Mouse (Mus musculus): ENCODE measurements around the gene Peli2. TPM values are rescaled to one million over a fixed set of nuclear protein-coding genes. Genes with fewer than 3 reads are reported as not detected.

The Peli2 gene
- polyA plus RNA-seq, 1 experiment from 2014 or later = 8.0 TPM

DNA sequence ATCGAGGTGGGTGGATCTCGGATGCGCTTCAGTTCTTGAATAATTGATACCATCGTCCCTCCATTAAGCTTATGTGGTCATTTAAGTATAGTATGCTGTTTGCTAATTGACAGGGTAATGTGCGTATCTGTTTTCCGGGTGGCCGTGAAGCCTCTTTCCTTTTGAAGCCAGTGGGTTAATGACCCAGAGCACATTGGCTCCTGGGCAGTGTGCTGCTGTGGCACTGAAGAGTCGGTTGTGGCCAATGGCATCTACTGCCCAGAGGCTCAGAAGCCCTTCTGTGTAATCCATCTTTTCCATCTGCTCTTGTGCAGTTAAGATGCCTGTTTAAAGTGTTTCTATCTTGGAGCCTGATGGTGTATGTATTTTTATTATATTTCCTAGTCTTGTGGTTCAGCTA, 34.0 kb downstream of the Peli2 start:
- H3K9me3 ChIP-seq (ENCODE audit: control insufficient read depth, low read length) = no peaks in the 10 kb centered on the region
- H3K36me3 ChIP-seq (ENCODE audit: control insufficient read depth, insufficient read depth, low read length) = no peaks in the 10 kb centered on the region
- 67% methylated on average over 8 of the region's 8 CpGs for WGBS

GRCm38 (mm10) chr14:48155153-48155552, 34.5 kb downstream of the Peli2 start:
- Histone ChIP-seq H3K27me3 (replicated peaks; ENCODE audit: control insufficient read depth, insufficient read depth, low read length) (no peaks in the 10 kb centered on the region), H3K9me3 (ENCODE audit: control insufficient read depth, low read length) (no peaks in the 10 kb centered on the region), H3K4me2 (ENCODE audit: low read length) (no peak overlapping the region), H3K9ac (ENCODE audit: low read depth, low read length) (no peak overlapping the region), H3K4me1 (ENCODE audit: control insufficient read depth, insufficient read depth, low read depth, low read length) (peaks cover 2% of the 10 kb centered on the region; the same call in 1 of the 2 replicates), H3K4me3 (ENCODE audit: low read length) (no peak overlapping the region), H3K36me3 (ENCODE audit: control insufficient read depth, insufficient read depth, low read length) (no peaks in the 10 kb centered on the region), H3K27ac (ENCODE audit: low read depth, low read length) (no peak overlapping the region)
- 83% methylated on average over 13 of the region's 13 CpGs for WGBS
- no peak for ATAC-seq

More for the DNA sequence above, 34.0 kb downstream of the Peli2 start:
- Histone ChIP-seq H3K27me3 (replicated peaks; ENCODE audit: control insufficient read depth, insufficient read depth, low read length) (no peaks in the 10 kb centered on the region), H3K9ac (ENCODE audit: low read depth, low read length) (no peak overlapping the region), H3K4me2 (ENCODE audit: low read length) (no peak overlapping the region), H3K4me3 (ENCODE audit: low read length) (no peak overlapping the region), H3K4me1 (ENCODE audit: control insufficient read depth, insufficient read depth, low read depth, low read length) (peaks cover 2% of the 10 kb centered on the region; the same call in 1 of the 2 replicates), H3K27ac (ENCODE audit: low read depth, low read length) (no peak overlapping the region)
- ATAC-seq = no peak

GRCm38 (mm10) chr14:48157085-48157484, 36.5 kb downstream of the Peli2 start:
- Histone ChIP-seq H3K4me1 (ENCODE audit: control insufficient read depth, insufficient read depth, low read depth, low read length) (peaks cover 2% of the 10 kb centered on the region; the same call in 1 of the 2 replicates), H3K27ac (ENCODE audit: low read depth, low read length) (no peak overlapping the region), H3K9me3 (ENCODE audit: control insufficient read depth, low read length) (no peaks in the 10 kb centered on the region), H3K27me3 (replicated peaks; ENCODE audit: control insufficient read depth, insufficient read depth, low read length) (no peaks in the 10 kb centered on the region), H3K36me3 (ENCODE audit: control insufficient read depth, insufficient read depth, low read length) (no peaks in the 10 kb centered on the region), H3K9ac (ENCODE audit: low read depth, low read length) (no peak overlapping the region), H3K4me3 (ENCODE audit: low read length) (no peak overlapping the region), H3K4me2 (ENCODE audit: low read length) (no peak overlapping the region)
- no peak for ATAC-seq
- WGBS = 86% methylated on average over 3 of the region's 3 CpGs

DNA sequence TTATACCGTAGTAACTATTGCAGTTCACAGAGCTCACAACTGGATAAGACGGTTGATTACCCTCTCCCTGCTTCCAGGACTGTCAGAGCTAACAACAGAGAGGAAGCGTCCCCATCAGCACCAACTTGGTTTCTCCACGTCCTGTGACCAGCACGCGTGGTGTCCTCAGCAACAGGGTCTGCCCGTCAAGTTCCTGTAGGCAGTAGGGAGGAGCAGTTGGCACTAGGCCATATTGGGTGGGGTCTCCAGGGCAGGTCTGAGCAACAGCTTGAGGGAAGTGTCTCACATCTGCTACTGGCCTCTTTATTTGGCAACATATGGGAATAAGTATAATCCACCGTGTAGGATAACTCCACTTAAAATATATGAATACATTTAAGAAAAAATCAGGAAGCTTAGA, 37.2 kb downstream of the Peli2 start:
- no peak overlapping the region for H3K4me3 ChIP-seq (ENCODE audit: low read length)
- WGBS = 75% methylated on average over 8 of the region's 8 CpGs
- ATAC-seq = no peak

DNA sequence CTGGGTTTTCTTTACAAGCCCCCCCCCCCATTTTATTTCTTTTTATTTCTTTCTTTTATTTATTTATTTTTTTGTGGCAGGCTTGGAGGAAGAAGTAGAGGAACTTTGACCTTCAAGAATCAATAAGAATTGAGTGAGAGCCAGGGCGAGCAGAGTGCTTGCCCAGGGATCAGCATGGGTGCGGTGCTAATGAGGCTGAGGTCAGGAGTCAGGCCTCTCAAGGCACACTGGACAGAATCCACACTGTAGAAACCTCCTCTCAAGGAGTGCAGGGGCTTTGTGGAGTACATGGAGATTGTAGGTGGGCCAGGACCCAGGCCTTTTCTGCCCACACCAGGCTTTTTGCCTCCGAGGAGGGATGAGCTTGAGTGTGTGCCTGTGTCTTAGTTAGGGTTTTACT, 38.8 kb downstream of the Peli2 start:
- H3K27ac ChIP-seq (ENCODE audit: low read depth, low read length) = no peak overlapping the region
- H3K4me3 ChIP-seq (ENCODE audit: low read length) = no peak overlapping the region
- peaks cover 2% of the 10 kb centered on the region; the same call in 1 of the 2 replicates for H3K4me1 ChIP-seq (ENCODE audit: control insufficient read depth, insufficient read depth, low read depth, low read length)
- no peak for ATAC-seq
- H3K9me3 ChIP-seq (ENCODE audit: control insufficient read depth, low read length) = no peaks in the 10 kb centered on the region
- WGBS = 58% methylated on average over 3 of the region's 3 CpGs
- no peaks in the 10 kb centered on the region for H3K36me3 ChIP-seq (ENCODE audit: control insufficient read depth, insufficient read depth, low read length)
- H3K9ac ChIP-seq (ENCODE audit: low read depth, low read length) = no peak overlapping the region
- H3K27me3 ChIP-seq (replicated peaks; ENCODE audit: control insufficient read depth, insufficient read depth, low read length) = no peaks in the 10 kb centered on the region
- H3K4me2 ChIP-seq (ENCODE audit: low read length) = no peak overlapping the region

More for the DNA sequence above, 37.2 kb downstream of the Peli2 start:
- H3K4me1 ChIP-seq (ENCODE audit: control insufficient read depth, insufficient read depth, low read depth, low read length) = peaks cover 2% of the 10 kb centered on the region; the same call in 1 of the 2 replicates
- H3K9me3 ChIP-seq (ENCODE audit: control insufficient read depth, low read length) = no peaks in the 10 kb centered on the region
- H3K4me2 ChIP-seq (ENCODE audit: low read length) = no peak overlapping the region
- no peaks in the 10 kb centered on the region for H3K27me3 ChIP-seq (replicated peaks; ENCODE audit: control insufficient read depth, insufficient read depth, low read length)
- H3K9ac ChIP-seq (ENCODE audit: low read depth, low read length) = no peak overlapping the region
- no peaks in the 10 kb centered on the region for H3K36me3 ChIP-seq (ENCODE audit: control insufficient read depth, insufficient read depth, low read length)
- H3K27ac ChIP-seq (ENCODE audit: low read depth, low read length) = no peak overlapping the region

- Histone ChIP-seq H3K9ac (ENCODE audit: low read depth, low read length) (no peak overlapping the region), H3K36me3 (ENCODE audit: control insufficient read depth, insufficient read depth, low read length) (no peaks in the 10 kb centered on the region), H3K4me1 (ENCODE audit: control insufficient read depth, insufficient read depth, low read depth, low read length) (no peaks in the 10 kb centered on the region), H3K4me2 (ENCODE audit: low read length) (no peak overlapping the region), H3K4me3 (ENCODE audit: low read length) (no peak overlapping the region), H3K9me3 (ENCODE audit: control insufficient read depth, low read length) (no peaks in the 10 kb centered on the region), H3K27me3 (replicated peaks; ENCODE audit: control insufficient read depth, insufficient read depth, low read length) (no peaks in the 10 kb centered on the region), H3K27ac (ENCODE audit: low read depth, low read length) (no peak overlapping the region)
- no peak for ATAC-seq
- 80% methylated on average over 14 of the region's 14 CpGs for WGBS
Observed at GRCm38 (mm10) chr14:48162446-48162845, 41.8 kb downstream of the Peli2 start.

DNA sequence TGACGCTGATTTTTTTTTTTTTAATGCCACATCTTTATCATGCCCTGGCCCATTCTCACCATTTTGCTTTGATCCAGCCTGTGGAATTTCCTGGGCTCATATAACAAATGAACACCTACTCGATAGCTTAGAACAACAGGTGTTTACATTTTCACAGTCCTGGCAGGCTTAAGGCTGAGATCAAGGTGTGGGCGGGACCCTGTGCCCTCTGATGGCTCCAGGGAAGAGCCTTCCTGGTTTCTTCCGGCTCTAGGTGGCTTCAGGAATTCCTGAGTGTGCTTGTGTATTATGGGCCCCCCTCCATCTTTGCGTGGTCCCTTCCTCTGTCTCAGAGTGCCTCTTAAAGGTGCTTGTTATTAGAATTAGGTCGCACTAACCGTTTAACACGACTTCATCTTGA, 44.3 kb downstream of the Peli2 start:
- Histone ChIP-seq H3K27ac (ENCODE audit: low read depth, low read length) (no peak overlapping the region), H3K36me3 (ENCODE audit: control insufficient read depth, insufficient read depth, low read length) (no peaks in the 10 kb centered on the region), H3K9ac (ENCODE audit: low read depth, low read length) (no peak overlapping the region), H3K9me3 (ENCODE audit: control insufficient read depth, low read length) (no peaks in the 10 kb centered on the region), H3K4me3 (ENCODE audit: low read length) (no peak overlapping the region), H3K4me2 (ENCODE audit: low read length) (no peak overlapping the region), H3K27me3 (replicated peaks; ENCODE audit: control insufficient read depth, insufficient read depth, low read length) (no peaks in the 10 kb centered on the region), H3K4me1 (ENCODE audit: control insufficient read depth, insufficient read depth, low read depth, low read length) (no peaks in the 10 kb centered on the region)
- ATAC-seq = no peak
- 72% methylated on average over 8 of the region's 8 CpGs for WGBS

- Histone ChIP-seq H3K9me3 (ENCODE audit: control insufficient read depth, low read length) (no peaks in the 10 kb centered on the region), H3K4me3 (ENCODE audit: low read length) (no peak overlapping the region), H3K27ac (ENCODE audit: low read depth, low read length) (no peak overlapping the region), H3K4me2 (ENCODE audit: low read length) (no peak overlapping the region), H3K27me3 (replicated peaks; ENCODE audit: control insufficient read depth, insufficient read depth, low read length) (no peaks in the 10 kb centered on the region), H3K4me1 (ENCODE audit: control insufficient read depth, insufficient read depth, low read depth, low read length) (peaks cover 5% of the 10 kb centered on the region), H3K36me3 (ENCODE audit: control insufficient read depth, insufficient read depth, low read length) (no peaks in the 10 kb centered on the region), H3K9ac (ENCODE audit: low read depth, low read length) (no peak overlapping the region)
- ATAC-seq = no peak
- 88% methylated on average over 9 of the region's 9 CpGs for WGBS
Observed at GRCm38 (mm10) chr14:48166396-48166795, 45.8 kb downstream of the Peli2 start.

GRCm38 (mm10) chr14:48167020-48167419, 46.4 kb downstream of the Peli2 start:
- ATAC-seq = no peak
- Histone ChIP-seq H3K9me3 (ENCODE audit: control insufficient read depth, low read length) (no peaks in the 10 kb centered on the region), H3K4me3 (ENCODE audit: low read length) (no peak overlapping the region), H3K4me1 (ENCODE audit: control insufficient read depth, insufficient read depth, low read depth, low read length) (peaks cover 10% of the 10 kb centered on the region), H3K27me3 (replicated peaks; ENCODE audit: control insufficient read depth, insufficient read depth, low read length) (no peaks in the 10 kb centered on the region), H3K9ac (ENCODE audit: low read depth, low read length) (no peak overlapping the region), H3K4me2 (ENCODE audit: low read length) (no peak overlapping the region), H3K36me3 (ENCODE audit: control insufficient read depth, insufficient read depth, low read length) (no peaks in the 10 kb centered on the region), H3K27ac (ENCODE audit: low read depth, low read length) (no peak overlapping the region)
- 60% methylated on average over 3 of the region's 3 CpGs for WGBS

DNA sequence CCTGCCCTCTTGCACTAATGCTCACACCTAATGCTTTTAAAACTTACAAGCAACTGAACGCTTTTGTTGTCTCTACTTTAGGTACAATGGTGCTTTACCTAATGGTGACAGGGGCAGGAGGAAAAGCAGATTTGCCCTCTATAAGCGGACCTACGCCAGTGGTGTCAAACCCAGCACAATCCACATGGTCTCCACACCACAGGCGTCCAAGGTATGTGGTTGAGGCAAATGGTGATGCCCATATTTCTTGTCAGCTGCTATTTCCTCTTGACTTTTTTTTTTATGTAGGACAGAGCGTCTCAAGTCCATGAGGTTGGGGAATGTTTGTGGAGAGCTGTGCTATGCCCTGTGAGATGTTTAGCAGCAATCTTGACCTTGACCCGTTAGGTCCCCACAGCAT, 47.5 kb downstream of the Peli2 start:
- Histone ChIP-seq H3K4me3 (ENCODE audit: low read length) (no peak overlapping the region), H3K4me1 (ENCODE audit: control insufficient read depth, insufficient read depth, low read depth, low read length) (peaks cover 12% of the 10 kb centered on the region), H3K36me3 (ENCODE audit: control insufficient read depth, insufficient read depth, low read length) (no peaks in the 10 kb centered on the region), H3K9ac (ENCODE audit: low read depth, low read length) (no peak overlapping the region), H3K27me3 (replicated peaks; ENCODE audit: control insufficient read depth, insufficient read depth, low read length) (no peaks in the 10 kb centered on the region), H3K9me3 (ENCODE audit: control insufficient read depth, low read length) (no peaks in the 10 kb centered on the region), H3K27ac (ENCODE audit: low read depth, low read length) (no peak overlapping the region), H3K4me2 (ENCODE audit: low read length) (no peak overlapping the region)
- ATAC-seq = no peak
- WGBS = 90% methylated on average over 6 of the region's 6 CpGs

Data from hindbrain, embryonic 16.5 days (tissue).